In the genomic region with DNA sequence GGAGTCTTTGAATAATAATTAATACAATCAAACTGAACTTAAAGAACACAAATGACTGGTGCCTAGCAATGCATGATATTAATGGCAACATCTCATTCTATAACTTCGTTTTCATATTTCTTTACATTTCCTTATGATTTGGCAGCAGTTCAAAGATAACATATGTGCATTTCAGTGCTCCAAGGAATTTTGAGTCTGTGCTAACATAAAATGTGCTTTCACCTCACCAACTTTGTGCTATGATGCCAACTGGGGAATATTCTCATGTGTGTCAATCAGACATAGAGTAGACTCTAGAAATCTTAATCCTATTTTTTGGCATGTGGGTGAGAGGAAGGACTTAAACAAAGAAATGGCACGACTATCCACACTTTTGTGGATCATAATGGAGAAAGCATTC, we compare ENCODE assay signal across 23 mouse cellular contexts.
A peak's percentile ranks its signal among the peaks of the same experiment; 100 is the strongest.
DNase-seq lines count a peak whose midpoint lies in the region; ATAC-seq and TF ChIP-seq lines count a peak whose summit lies in the region.
"Had no signal": no experiment of that assay in that cellular context is flagged by ENCODE, and none has a peak within 500 bp of the region (broad histone marks: within the 10 kb centered on the region; RNA-seq: fewer than 3 reads in every experiment).

No protein-coding gene starts in this region.

- no peak overlapping the region for H3K4me2 ChIP-seq in forebrain, postnatal 0 days (ENCODE audit: low read depth)
- H3K4me2 ChIP-seq in midbrain, postnatal 0 days (ENCODE audit: low read depth, low read length, poor library complexity, severe bottlenecking), result no peak overlapping the region
- H3K4me2 ChIP-seq in midbrain, embryonic 13.5 days (replicated peaks), result no peak overlapping the region
- H3K4me2 ChIP-seq: forebrain, embryonic 12.5 days; heart, embryonic 12.5 days; heart, embryonic 15.5 days; hindbrain, embryonic 13.5 days; intestine, embryonic 15.5 days had no signal

- TF ChIP-seq CTCF in forebrain, postnatal 0 days (IDR thresholded peaks at IDR 0.05; ENCODE audit: low read depth), result no peak
- TF ChIP-seq CTCF in midbrain, postnatal 0 days (IDR thresholded peaks at IDR 0.05), result no peak
- no peak for TF ChIP-seq CTCF in brain, embryonic 14.5 days (IDR thresholded peaks at IDR 0.05; ENCODE audit: borderline replicate concordance, extremely low read depth, insufficient read depth, insufficient read length)

- H3K4me3 ChIP-seq in forebrain, postnatal 0 days (ENCODE audit: low read depth, low read length), result no peak overlapping the region
- no peak overlapping the region for H3K4me3 ChIP-seq in forebrain, embryonic 10.5 days
- no peak overlapping the region for H3K4me3 ChIP-seq in midbrain, postnatal 0 days (ENCODE audit: low read depth, low read length)
- no peak overlapping the region for H3K4me3 ChIP-seq in midbrain, embryonic 13.5 days (replicated peaks)
- H3K4me3 ChIP-seq: forebrain, embryonic 12.5 days; heart, embryonic 12.5 days; heart, embryonic 15.5 days; hindbrain, embryonic 10.5 days; hindbrain, embryonic 13.5 days; intestine, embryonic 15.5 days had no signal

- no peak overlapping the region for H3K9ac ChIP-seq in forebrain, postnatal 0 days
- no peak overlapping the region for H3K9ac ChIP-seq in midbrain, postnatal 0 days (replicated peaks; ENCODE audit: low read length, poor library complexity, severe bottlenecking)
- H3K9ac ChIP-seq in midbrain, embryonic 13.5 days (replicated peaks), result no peak overlapping the region
- H3K9ac ChIP-seq: forebrain, embryonic 12.5 days; heart, embryonic 12.5 days; heart, embryonic 15.5 days; hindbrain, embryonic 13.5 days; intestine, embryonic 15.5 days had no signal

- ATAC-seq in forebrain, postnatal 0 days, result no peak
- no peak for ATAC-seq in midbrain, postnatal 0 days (ENCODE audit: low FRiP score)
- ATAC-seq in midbrain, embryonic 13.5 days, result no peak
- ATAC-seq: CD4-positive, CD25-positive, alpha-beta regulatory T cell, adult 4 months; hindbrain, embryonic 16.5 days; intestine, embryonic 15.5 days had no signal

- no peaks in the 10 kb centered on the region for H3K9me3 ChIP-seq in forebrain, postnatal 0 days (ENCODE audit: low read length)
- no peaks in the 10 kb centered on the region for H3K9me3 ChIP-seq in forebrain, embryonic 10.5 days
- H3K9me3 ChIP-seq in midbrain, postnatal 0 days (ENCODE audit: low read length), result no peaks in the 10 kb centered on the region
- no peaks in the 10 kb centered on the region for H3K9me3 ChIP-seq in midbrain, embryonic 13.5 days
- H3K9me3 ChIP-seq: forebrain, embryonic 12.5 days; heart, embryonic 12.5 days; heart, embryonic 15.5 days; hindbrain, embryonic 10.5 days; hindbrain, embryonic 13.5 days; intestine, embryonic 15.5 days had no signal

- no peak overlapping the region for H3K27ac ChIP-seq in forebrain, postnatal 0 days (ENCODE audit: low read depth, low read length)
- H3K27ac ChIP-seq in forebrain, embryonic 10.5 days, result no peak overlapping the region
- no peak overlapping the region for H3K27ac ChIP-seq in midbrain, postnatal 0 days (ENCODE audit: low read depth, low read length)
- no peak overlapping the region for H3K27ac ChIP-seq in midbrain, embryonic 13.5 days
- H3K27ac ChIP-seq: forebrain, embryonic 12.5 days; heart, embryonic 15.5 days; hindbrain, embryonic 10.5 days; hindbrain, embryonic 13.5 days; intestine, embryonic 15.5 days had no signal

- H3K36me3 ChIP-seq in forebrain, postnatal 0 days (ENCODE audit: insufficient read depth), result no peaks in the 10 kb centered on the region
- no peaks in the 10 kb centered on the region for H3K36me3 ChIP-seq in forebrain, embryonic 10.5 days (replicated peaks)
- H3K36me3 ChIP-seq in midbrain, postnatal 0 days (ENCODE audit: insufficient read depth, low read length), result no peaks in the 10 kb centered on the region
- no peaks in the 10 kb centered on the region for H3K36me3 ChIP-seq in midbrain, embryonic 13.5 days
- H3K36me3 ChIP-seq: forebrain, embryonic 12.5 days; heart, embryonic 12.5 days; heart, embryonic 15.5 days; hindbrain, embryonic 10.5 days; hindbrain, embryonic 13.5 days; intestine, embryonic 15.5 days had no signal

- TF ChIP-seq POLR2A in brain, embryonic 14.5 days (IDR thresholded peaks at IDR 0.05; ENCODE audit: borderline replicate concordance, extremely low read depth, insufficient read depth, insufficient read length, poor library complexity, severe bottlenecking), result no peak

- no peaks in the 10 kb centered on the region for H3K4me1 ChIP-seq in forebrain, postnatal 0 days (ENCODE audit: insufficient read depth)
- H3K4me1 ChIP-seq in forebrain, embryonic 10.5 days, result no peaks in the 10 kb centered on the region
- no peaks in the 10 kb centered on the region for H3K4me1 ChIP-seq in midbrain, postnatal 0 days (ENCODE audit: insufficient read depth, low read length)
- no peaks in the 10 kb centered on the region for H3K4me1 ChIP-seq in midbrain, embryonic 13.5 days (replicated peaks)
- H3K4me1 ChIP-seq: forebrain, embryonic 12.5 days; heart, embryonic 12.5 days; heart, embryonic 15.5 days; hindbrain, embryonic 10.5 days; hindbrain, embryonic 13.5 days; intestine, embryonic 15.5 days had no signal

- WGBS in forebrain, postnatal 0 days, result 55% methylated on average over 2 of the region's 2 CpGs
- WGBS in forebrain, embryonic 10.5 days, result 85% methylated on average over 2 of the region's 2 CpGs
- WGBS in midbrain, postnatal 0 days, result 58% methylated on average over 2 of the region's 2 CpGs
- WGBS in midbrain, embryonic 13.5 days, result 72% methylated on average over 2 of the region's 2 CpGs

- H3K27me3 ChIP-seq in forebrain, postnatal 0 days (ENCODE audit: insufficient read depth, low read length), result no peaks in the 10 kb centered on the region
- H3K27me3 ChIP-seq in forebrain, embryonic 10.5 days (ENCODE audit: poor library complexity, severe bottlenecking), result no peaks in the 10 kb centered on the region
- H3K27me3 ChIP-seq in midbrain, postnatal 0 days (ENCODE audit: insufficient read depth, low read length), result no peaks in the 10 kb centered on the region
- H3K27me3 ChIP-seq in midbrain, embryonic 13.5 days, result no peaks in the 10 kb centered on the region
- H3K27me3 ChIP-seq: forebrain, embryonic 12.5 days; heart, embryonic 12.5 days; heart, embryonic 15.5 days; hindbrain, embryonic 13.5 days; intestine, embryonic 15.5 days had no signal

- peak; percentile 38 for DNase-seq in forebrain, postnatal 0 days
- DNase-seq in forebrain, embryonic 10.5 days (ENCODE audit: extremely low spot score, low spot score), result no peak
- peak; percentile 2 for DNase-seq in midbrain, postnatal 0 days (ENCODE audit: low spot score)
- peak; percentile 71 for DNase-seq in brain, embryonic 14.5 days (ENCODE audit: low read depth)
- no peak for DNase-seq in kidney, postnatal 36 days
- DNase-seq: adrenal gland, adult 2 months; adrenal gland, postnatal 14 days; cerebellum, adult 18-20 months; cerebellum, adult 9-10 months; cerebellum, postnatal 14 days; gastrocnemius, postnatal 25 days; heart, adult 18-20 months; heart, postnatal 10 days; heart, postnatal 36 days had no signal

Comparison
In these comparisons a context has a peak if more than half of its experiments do, and no peak if none do; other contexts are left out.
1. DNase-seq: peak in forebrain, postnatal 0 days (single experiment), midbrain, postnatal 0 days (single experiment) and brain, embryonic 14.5 days (single experiment); none in forebrain, embryonic 10.5 days (single experiment) and kidney, postnatal 36 days (0 of 2).